Mouse (Mus musculus) gastrocnemius, adult 18-20 months (tissue): ENCODE results near the gene 4833427G06Rik. TPM values are rescaled to one million over a fixed set of nuclear protein-coding genes. Genes with fewer than 3 reads are reported as not detected.
"Not testable (repeated sequence)": the region's sequence is repeated elsewhere in the genome, so short reads cannot be mapped to it uniquely, and the experiment has no call there.

Experiments
- DNase-seq: peaks from one replicate; pipeline ENCODE4 v3.0.0; 2021; ENCODE audit warnings: low spot score
- long read RNA-seq, 2 experiments: library from polyadenylated mRNA; stranded (forward); transcript quantifications; one replicate each; pipeline ENCODE4 v2.0.0; 2021
- total RNA-seq, 2 experiments: library from RNA; stranded (reverse); gene quantifications; 2 replicates each; pipeline ENCODE4 v1.2.3; 2021

4833427G06Rik gene
- total RNA-seq: not detected
- long read RNA-seq, experiment 1: 0 reads
- long read RNA-seq, experiment 2: 0 reads

DNA sequence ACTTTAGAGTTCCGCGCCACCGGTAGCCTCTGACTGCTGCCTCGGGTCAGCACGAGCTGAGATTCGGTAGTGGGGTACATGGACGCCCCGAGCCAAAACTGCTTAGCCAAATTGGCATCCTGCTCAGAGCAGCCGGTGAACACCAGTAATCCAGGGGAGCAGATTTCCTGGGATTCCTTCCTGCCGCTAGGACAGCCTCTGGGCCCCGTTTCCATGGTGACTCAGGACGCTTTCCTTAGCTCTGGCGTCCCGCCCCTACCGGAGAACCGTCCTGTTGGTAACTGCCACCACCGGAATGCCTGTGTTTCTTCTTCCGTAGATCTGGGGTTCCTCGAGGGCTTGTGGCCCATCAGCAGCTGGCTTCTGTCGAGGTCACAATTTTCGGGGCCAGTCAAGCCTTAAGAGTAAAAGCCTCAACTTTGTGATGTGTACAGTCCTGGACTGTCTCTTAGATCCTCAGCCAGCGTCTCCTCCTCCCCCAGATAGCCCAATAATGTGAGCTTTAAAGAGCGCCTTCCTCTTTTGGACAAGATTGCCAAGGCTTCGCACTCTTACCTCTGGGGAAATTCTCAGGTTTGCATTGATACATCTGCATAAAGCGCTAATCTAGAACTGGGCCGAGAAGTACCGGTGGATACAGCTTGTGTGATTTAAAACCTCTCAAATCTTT is at the start of gene 4833427G06Rik:
Gene 4833427G06Rik, minus strand, starts transcription at position 323 of the 670 bp plus-strand sequence.
- DNase-seq: peak; percentile 3

DNA sequence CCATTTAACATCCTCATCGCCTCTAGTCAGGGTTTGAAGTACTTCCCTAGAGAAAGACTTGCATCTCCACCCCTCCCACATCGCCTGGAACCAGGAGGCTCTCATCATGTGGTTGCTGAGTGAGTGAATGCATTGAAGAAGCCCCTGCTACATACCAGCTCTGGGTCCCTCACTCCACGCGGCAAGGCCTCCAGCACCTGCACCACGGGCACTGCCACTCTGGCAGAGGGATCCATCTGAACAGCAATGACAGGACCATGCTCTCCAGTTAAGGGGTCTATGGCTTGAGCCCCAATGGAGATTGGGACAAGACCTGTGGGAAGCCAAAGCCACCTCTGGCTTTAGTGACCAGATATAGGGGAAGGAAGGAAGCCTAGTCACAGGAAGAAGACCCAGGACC is 45.4 kb upstream of the 4833427G06Rik start:
- DNase-seq: no peak

DNA sequence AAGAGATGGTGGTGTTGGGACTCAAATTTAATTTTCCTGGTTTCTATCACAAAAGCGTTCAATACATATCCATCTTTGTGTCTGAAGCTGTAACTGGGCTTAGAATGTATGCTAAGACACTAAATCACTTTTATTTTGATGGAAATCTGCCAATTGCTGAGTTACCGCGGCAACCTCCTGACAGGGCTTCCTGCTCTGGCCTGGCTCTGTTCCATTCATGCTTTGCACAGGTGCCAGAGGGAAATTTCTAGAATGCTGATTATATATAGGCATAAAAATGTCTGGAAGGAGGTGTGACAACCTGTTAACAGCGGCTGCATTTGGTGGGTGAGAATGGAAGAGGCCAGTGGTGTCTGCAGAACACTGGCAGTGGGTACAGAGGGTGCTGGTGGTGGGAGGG is 44.6 kb upstream of the 4833427G06Rik start:
- DNase-seq: no peak

DNA sequence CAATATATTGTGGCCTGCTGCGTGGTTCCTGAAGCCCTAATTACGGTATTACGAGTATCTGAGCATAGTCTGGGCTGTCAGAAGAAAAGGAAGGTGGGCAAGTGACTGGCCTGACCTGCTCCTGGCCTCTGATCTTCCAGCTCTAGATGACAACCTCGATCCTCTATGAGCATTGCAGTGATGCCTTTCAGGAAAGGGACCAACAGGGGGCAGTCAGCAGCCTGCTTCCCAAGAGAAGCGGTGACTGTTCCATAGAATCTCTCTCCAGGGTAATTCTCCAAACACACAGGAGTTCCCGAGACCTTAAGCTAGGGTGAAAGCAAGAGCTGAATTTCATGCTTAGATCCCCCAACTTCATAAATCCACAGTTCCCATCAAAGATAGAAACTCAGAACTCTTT is 42.3 kb upstream of the 4833427G06Rik start:
- DNase-seq: no peak

DNA sequence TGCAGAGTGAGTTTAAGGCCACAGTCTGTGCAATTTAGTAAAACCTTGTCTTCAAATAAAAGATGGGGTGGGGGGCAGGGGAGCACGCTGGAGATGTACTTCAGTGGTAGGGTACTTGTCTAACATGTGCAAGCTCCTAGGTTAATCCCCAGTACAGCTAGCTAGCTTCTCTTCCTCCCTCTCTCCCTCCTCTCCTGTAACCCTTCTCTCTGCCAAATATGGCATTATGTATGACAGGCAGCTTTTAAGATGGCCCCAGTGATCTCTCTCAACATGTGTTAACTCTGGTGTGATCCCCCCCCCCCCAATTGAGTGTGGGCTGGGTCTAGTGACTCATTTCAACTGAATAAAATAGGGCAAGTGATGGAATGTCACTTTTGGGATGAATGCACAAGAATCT is 41.6 kb upstream of the 4833427G06Rik start:
- DNase-seq: no peak

DNA sequence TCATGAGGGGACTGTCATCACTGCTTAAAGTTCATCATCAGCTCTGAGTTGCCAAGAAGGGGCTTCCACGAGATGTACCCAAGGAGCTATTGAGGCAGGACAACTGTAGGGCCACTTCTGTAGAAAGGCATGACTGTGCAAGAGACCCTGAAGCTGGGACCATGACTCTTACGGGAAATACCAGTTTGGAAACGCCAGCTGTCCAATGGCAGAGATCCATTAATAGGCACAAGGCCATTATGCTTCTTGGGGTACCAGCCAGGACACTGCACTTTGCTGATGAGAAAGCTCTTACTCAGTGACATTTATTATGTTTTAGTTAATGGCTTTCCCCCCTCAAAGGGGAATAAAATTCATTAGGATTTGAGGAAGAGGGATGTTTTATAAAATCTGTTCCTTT is 38.8 kb upstream of the 4833427G06Rik start:
- no peak for DNase-seq

DNA sequence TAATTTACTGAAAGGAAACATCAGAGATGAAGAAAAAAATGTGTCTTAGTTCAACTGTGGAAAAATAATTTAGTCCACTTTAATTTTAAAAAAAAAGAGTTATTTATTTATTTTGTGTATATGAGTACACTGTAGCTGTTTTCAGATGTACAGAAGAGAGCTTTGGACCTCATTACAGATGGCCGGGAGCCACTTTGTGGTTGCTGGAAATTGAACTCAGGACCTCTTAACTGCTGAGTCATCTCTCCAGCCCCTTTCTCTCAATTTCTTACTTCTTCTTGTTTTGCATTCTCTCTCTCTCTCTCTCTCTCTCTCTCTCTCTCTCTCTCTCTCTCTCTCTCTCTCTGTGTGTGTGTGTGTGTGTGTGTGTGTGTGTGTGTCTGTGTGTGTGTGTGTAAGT is 37.5 kb upstream of the 4833427G06Rik start:
- not testable (repeated sequence) for DNase-seq

DNA sequence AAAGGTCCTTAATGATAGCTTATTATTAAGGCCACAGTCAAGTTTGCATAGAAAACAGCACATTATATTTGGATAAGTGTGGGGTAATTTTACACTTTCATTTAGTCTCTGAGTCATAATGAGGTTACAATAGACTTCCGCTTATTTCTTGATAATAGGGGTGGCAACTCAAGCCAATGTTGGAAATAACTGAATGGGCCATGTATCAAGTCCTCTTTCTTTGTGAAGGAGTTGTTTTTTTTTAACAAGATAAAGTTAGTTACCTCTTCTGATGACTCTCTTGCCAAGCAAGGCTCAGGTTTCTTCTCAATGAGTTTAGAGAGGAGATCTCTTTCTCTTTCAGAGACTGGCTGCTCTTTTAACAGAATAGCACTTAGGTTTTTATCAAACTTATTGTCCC is 36.4 kb upstream of the 4833427G06Rik start:
- no peak for DNase-seq

DNA sequence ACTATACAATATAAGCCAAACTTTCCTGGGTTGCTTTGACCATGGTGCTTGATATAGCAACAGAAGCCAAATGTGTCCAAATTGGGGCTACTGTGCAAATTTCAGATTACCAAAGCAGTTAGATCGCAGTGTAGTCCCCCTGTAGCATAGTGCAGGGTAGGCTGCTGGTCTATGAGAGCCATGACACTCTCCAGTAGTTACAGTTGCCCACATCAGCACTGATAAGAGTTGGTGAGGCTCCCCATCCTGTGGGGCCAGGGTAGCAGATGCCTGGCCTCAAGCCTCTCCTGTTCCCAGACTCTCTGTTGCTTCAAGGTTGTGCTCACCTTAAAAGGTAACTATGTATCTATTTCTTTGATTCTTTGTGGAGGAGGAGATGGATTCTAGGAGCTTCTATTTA is 36.0 kb upstream of the 4833427G06Rik start:
- DNase-seq: no peak

DNA sequence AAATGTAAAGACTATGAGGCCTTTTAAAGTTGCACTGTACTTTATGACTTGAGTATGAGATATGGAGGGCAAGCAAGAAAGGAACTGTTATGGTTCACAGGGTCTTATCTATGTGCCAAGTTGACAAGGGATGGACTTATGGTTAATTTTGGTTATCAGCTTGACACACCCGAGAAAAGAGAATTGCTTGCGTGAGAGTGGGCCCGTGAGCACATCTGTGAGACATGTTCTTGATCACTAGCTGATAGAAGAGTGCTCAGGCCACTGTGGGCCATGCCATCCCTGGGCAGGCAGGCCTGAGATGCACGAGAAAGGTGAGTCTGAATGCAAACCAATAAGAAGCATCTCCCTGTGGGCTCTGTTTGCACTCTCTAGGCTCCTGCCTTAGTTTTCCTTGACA is 35.6 kb upstream of the 4833427G06Rik start:
- no peak for DNase-seq

DNA sequence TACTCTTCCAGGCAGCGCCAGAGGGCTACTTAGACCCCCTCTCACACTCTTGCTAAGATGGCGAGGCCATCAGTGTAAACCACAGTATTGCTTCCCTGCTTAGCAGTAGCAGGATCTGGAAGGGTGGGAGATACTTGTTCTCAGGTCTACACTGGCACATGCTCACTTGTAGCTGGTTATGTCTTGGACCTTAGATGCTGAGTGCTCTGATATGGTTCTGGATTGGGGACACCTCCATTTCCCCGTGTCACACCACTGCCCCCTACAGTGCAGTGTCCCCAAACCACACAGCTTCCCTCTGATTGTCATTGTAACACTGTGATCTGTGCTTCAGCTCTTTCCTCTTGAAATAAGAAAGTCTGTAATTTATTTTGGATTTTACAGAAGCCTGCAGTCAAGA is 35.1 kb upstream of the 4833427G06Rik start:
- no peak for DNase-seq

DNA sequence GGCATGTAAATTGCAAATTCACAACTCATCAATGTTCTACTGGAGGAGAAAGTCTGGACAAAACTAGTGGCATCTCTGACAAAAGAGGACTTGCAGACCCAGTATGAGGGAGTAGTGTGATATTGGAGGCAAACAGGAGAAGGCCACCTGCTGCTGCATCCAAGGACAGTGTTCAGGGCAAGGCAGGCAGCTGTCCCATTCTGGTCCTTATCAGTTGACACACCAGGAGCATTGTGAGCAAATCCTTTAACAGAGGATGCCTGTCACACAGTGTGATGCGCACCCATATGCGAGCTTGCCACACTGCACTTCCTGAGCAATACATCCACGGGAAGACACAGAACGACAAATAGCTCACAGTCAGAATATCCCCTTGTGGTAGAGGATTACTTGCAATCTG is 12.9 kb upstream of the 4833427G06Rik start:
- no peak for DNase-seq

DNA sequence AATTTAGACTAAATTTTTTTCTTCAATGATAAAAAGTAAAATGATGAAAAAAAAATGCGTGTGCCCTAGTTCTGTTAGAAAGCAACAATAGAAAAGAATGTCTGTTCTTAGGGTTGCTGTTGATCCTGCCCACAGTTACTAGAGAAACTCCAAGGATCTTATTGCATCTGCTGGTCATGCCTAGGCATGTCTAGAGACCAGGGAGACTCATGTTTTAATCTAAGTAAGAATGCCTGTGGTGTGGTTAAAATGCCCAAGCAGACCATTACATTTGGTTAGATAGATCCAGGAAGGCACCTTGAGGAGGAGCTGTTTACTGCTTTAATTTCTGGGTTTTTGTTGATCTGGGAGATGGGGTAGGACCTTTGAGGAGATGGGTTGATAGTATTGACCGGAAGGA is 3.9 kb upstream of the 4833427G06Rik start:
- DNase-seq: no peak

DNA sequence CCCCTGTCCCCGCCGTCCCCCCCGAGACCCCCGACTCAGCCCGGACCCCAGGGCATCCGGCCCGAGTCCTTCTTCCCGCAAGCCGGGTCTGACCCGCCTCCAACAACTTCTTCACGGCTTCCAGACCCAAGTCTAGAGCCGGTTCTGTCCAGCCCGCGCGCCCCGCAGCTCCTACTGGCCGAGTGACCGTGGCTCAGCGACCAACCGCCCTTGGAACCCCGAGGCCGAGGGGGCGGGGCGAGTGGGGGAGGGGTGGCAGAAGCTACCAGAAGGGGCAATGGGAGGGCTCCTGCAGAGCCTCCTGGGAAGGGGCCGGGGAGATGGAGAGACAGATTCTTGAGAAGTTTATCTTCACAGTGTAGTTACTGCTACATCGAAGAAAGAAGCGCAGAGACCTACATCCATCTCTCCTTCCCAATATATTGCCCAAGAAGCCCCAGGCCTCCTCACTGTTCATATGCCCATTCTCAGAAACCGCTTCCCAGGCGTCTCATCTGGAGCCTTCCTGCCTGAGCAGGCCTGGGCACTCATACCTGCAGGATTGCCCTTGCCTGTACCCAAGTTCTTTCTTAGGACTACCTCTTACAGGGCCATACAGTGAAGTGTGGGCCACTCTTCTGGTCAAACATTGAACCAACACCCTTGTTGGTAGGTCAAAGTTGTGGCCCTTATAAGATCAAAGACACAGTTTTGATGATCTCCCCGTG is 2.1 kb upstream of the 4833427G06Rik start:
- DNase-seq: no peak

DNA sequence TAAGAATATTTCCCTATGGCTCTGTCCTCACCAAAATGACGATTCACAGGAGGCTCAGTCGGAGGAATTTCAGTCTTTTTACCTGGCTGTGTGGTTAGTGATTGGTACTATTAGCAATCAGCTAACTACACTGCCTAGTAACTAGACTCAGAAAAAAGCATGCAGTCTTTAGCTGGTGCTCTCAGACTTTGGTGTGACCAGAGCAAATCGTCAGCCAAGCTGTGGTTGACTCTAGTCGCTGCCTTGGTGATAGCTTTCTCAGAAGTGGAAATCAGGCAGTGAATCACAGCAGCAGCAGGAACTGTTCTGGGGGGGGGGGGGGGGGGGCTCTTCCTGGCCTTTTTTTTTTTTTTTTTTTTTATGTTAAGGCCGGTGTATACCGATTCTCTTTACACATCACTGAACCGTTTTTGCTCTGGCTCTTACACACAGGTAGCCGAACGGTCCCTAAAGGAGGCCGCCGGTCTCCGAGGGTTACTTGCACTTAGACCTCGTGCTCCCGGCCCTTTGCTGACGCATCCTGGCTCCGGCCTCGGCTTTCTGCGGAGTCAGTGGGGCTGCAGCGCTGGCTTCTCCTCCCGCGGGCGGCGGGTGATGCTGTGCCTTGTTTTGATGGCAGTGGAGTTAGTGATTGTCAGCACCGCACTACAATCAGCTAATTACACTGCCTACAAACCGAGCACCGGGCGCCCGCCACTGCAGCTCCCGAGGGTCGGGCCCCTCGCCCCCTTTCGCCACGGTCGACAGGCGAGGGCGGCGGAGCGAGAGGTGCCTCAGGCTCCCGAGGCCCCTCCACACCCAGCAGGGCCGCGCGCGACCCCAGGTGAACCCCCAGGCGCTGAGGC is 1.3 kb upstream of the 4833427G06Rik start:
- DNase-seq: peak; percentile 9

DNA sequence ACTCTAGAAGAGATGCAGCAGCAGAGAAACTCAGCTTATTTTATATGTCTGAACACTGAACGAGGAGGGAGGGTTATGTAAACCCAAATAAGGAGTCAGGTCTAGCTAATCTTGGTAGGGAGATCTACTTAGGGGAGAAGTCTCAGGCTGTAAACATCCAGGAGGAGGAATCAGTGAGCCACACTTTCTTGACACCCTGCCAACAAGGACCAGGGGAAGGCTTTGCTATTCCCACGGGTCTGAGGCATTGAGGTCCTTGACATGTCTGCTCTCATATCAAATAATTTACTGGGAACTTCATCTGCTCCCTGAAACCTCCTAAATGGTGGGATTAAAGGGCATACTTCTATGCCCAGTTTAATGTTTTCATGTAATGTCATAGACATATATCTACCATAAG is 5.6 kb downstream of the 4833427G06Rik start:
- no peak for DNase-seq

DNA sequence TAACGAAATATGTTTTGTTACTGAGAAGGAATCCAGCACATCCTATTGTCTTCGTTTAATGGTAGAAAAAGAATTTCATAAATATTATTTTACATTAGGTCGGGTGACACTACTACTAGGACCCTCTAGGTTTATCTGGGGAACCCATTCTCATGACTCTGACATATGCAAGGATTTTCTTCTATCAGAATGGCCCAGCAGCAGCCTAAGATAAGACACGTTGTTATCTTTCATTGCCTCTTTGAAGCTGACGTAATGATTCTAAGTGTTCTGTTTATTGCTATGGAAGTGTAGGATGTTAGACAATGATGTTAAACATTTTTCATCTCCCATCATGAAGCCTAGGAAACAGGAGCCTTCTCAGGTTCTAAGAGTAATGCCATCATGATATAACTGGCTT is 8.2 kb downstream of the 4833427G06Rik start:
- no peak for DNase-seq

DNA sequence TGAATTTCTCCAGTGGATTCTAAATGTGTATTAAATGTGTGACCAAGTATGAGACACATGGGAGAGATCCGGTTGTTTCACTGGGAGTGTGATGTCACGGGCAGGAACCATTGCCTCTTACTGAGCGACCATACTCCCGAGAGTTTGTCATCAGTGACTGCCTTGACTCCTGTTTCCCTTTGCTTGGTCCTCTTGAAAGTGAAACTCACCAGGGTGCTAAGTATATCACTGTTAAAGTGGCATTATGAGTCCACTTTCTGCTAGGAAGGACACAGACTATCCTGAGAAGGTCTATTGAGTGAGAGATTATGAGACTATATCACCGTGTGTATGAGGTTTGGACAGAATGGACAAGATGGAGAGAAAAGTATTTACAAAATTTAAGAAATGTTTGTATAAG is 20.3 kb downstream of the 4833427G06Rik start:
- no peak for DNase-seq

DNA sequence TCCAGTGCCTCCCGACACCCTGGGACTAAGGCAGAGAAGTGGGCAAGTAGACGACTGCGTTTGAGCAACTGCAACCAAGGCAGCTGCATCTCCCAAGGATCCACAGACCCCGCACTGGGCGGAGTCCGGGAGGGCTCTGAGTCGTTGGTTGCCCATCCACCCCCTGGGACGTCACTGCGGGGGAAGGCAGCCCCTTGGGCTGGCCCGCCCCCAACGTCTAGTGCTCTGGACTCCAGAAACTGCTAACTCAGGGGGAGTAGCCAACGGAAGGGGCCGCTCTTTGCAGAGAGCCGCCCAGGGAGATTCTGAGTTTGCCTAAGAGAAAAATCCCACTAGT is 24.9 kb downstream of the 4833427G06Rik start, which contains the start of gene Layn:
Gene Layn, minus strand, starts transcription at position 116 of the 337 bp plus-strand sequence.
- DNase-seq: peak; percentile 74

DNA sequence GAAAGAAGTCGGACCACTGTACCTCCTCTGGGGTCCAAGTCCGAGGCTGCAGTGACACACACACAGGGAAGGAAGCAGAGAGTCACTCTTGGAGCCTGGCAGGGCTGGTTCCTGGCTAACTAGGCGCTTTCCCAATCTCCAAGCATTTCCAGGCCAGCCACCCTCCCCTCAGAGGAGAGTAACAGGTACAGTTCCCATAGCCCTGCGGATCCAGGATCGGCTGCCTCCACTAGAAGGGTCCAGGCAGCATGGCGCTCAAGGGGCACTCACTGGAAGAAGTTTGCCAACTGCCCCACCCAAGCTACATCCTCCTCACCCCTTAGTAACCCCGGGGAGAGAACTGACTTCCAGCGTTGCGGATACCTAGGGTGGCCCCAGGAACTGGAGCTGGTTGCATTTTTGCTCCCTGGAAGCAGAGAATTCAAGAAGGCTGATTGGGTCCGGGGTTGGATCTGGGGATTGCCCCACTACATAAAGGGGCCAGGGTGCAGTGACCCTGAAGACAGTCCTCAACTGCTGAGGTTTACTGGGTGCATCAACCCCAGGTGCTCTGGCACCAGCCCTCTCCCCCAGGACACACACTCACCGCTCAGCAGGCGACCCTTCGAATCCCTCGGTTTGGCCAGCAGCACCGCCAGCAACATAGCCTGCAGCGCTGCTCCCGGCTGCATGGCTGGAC is 25.4 kb downstream of the 4833427G06Rik start:
- peak; percentile 6 for DNase-seq

DNA sequence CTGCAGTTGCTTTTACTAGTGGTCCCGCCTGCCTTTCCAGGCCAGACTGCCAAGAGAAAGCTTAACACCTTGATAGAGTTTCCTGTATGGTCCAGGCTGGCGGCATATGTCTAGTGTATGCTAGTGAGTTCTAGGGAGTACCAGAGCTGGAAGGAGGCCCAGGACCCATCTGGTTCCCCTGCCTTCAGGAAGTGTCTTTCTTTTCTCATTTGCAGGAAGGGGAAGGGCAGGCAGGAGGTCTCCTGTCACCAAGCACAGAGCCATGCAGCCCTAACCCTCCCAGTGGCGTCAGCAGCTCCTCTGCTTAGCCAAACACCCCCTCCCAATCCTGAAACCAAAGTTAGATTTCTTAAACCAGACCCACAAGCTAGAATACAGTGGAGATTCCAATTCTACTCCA is 26.1 kb downstream of the 4833427G06Rik start:
- no peak for DNase-seq

DNA sequence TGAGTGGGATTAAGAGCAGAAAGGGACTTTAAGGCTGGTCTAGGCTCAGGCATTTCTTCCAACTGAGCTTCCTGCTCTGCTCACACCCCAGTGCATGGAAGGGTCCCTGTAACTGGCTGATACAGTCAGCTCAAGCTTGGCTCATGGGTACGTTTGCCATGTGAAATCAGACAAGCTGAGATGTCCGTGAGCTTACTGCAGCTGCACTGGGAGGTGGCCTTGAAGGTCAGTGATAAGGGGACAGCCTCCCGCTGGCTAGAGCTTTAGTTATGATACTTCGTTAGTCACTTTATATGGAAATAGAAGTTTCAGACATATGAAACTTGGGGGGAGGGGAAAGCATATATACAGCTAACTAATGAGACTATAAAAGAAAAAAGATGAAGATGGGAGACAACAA is 31.1 kb downstream of the 4833427G06Rik start:
- DNase-seq: no peak
